Mouse (Mus musculus) pancreas, adult 10 weeks (tissue): ENCODE results near the gene Bex4. TPM values are rescaled to one million over a fixed set of nuclear protein-coding genes. Genes with fewer than 3 reads are reported as not detected.

Experiments used
- polyA plus RNA-seq: library from polyadenylated mRNA; stranded (reverse); fragments of 350-450 nt; fragmentation: Illumina TruSeq; extraction: RNeasy Lipid Tissue Mini Kit (QIAGEN cat#74804); gene quantifications from one replicate; pipeline ENCODE4 v1.2.3, GENCODE M21; 2015; ENCODE audit warnings: low read depth, low replicate concordance; ENCODE audit not compliant: insufficient read depth

Gene Bex4
- polyA plus RNA-seq, result 5.6 TPM

DNA sequence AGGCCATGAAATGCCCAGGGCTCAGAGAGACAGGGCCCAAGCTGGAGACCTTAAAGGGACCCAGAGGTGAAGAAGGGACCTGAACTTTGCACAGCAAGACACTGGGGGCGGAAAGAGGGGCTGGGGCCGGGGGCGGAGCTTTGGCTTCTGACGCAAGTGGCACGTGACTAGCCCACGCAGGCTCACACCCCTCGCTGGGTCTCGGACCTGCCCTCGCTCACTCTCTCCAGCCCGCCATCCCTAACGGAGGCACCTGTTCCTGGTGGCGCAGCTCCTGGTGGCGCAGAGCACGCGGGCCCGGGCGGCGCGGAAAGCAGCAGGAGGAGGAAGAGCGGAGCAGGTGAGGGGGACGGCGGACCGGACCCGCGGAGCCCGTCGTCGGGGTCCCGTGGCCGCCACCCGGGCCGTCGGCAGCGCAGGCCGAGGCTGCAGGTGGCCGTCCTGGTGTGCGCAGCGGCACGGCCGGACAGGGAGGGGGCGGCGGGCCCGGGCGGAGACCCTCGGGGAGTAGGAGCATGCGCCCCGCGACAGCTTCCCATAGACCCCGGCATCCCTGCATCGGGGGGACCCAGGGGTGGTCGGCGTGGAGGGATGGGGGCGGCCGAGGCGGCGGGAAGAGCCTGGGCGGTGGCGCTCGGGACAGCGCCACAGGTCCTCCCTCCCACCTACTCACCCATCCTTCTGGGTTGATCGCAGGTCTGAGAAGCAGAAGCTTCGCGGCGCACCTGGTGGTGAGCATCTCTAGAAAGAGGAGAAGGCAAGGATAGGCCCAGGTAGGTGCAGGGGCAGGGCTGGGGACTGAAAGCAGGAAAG, at the start of gene Bex4:
TSS of gene Bex4 (plus strand) at position 170 of the 813 bp plus-strand sequence.

DNA sequence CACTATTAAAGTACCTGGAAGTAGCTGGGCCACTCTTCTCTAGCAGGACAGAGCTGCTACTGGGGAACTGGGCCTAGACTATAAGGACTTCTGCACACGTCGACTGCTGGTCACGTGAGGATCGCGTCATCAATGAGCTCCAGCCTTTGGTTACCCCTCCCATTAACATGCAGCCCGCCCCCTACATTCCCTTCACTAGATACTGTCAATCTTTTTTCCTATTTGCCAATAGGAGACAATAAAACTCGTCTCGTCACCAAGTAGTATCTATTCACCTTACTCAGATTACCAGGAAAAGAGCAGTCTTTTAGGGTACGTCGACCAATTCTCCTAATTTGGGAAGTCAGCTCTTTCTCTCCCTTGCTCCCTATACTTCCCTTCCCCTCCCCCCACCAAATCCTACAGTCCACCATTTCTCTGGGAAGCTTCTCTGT, 33.3 kb downstream of the Bex4 start, which contains the start of gene Tceal8:
TSS of gene Tceal8 (minus strand) at position 225 of the 434 bp plus-strand sequence.

Other genes starting within 250 kb of the Bex4 start
- gene Arxes2, start 145.2 kb upstream of the Bex4 start, polyA plus RNA-seq, result 3.7 TPM
- not detected for gene Arxes1, start 105.6 kb upstream of the Bex4 start, polyA plus RNA-seq
- 17.4 TPM for gene Bex2, start 70.8 kb upstream of the Bex4 start, polyA plus RNA-seq
- not detected for gene Nxf3, start 53.7 kb upstream of the Bex4 start, polyA plus RNA-seq
- gene Tceal8, start 33.3 kb downstream of the Bex4 start, polyA plus RNA-seq, result 17.8 TPM
- not detected for gene Tceal5, start 64.9 kb downstream of the Bex4 start, polyA plus RNA-seq
- gene Tceal7, start 75.8 kb downstream of the Bex4 start, polyA plus RNA-seq, result not detected
- gene Bex1, start 76.5 kb downstream of the Bex4 start, polyA plus RNA-seq, result 1.6 TPM
- gene Tceal9, start 106.1 kb downstream of the Bex4 start, polyA plus RNA-seq, result 70.5 TPM
- gene Bex3, start 131.3 kb downstream of the Bex4 start, polyA plus RNA-seq, result 25.5 TPM